Mouse (Mus musculus) ZHBTc4 (cell line): ENCODE data around the gene Plxna4.

Source experiments
- DNase-seq: peaks from one replicate; pipeline ENCODE4 v3.0.0-alpha.2; 2011; ENCODE audit warnings: low read depth, low spot score

The Plxna4 gene

GRCm38 (mm10) chr6:32588056-32588671 is at the start of gene Plxna4:
Gene Plxna4, minus strand, starts transcription at chr6:32588192.
- DNase-seq = peak; percentile 74

- no peak for DNase-seq
These were observed 49.7 kb upstream of the Plxna4 start for GRCm38 (mm10) chr6:32637568-32638183.

GRCm38 (mm10) chr6:32610712-32611111 is 22.7 kb upstream of the Plxna4 start:
- DNase-seq = no peak

- DNase-seq = no peak
These were observed 18.8 kb upstream of the Plxna4 start for GRCm38 (mm10) chr6:32606787-32607186.

GRCm38 (mm10) chr6:32605581-32605980 is 17.6 kb upstream of the Plxna4 start:
- DNase-seq = no peak

GRCm38 (mm10) chr6:32604901-32605300 is 16.9 kb upstream of the Plxna4 start:
- no peak for DNase-seq

- no peak for DNase-seq
These were observed 14.1 kb upstream of the Plxna4 start for GRCm38 (mm10) chr6:32602130-32602529.

GRCm38 (mm10) chr6:32601306-32601705 is 13.3 kb upstream of the Plxna4 start:
- no peak for DNase-seq

- no peak for DNase-seq
These were observed 7.6 kb upstream of the Plxna4 start for GRCm38 (mm10) chr6:32595591-32595990.

- peak; percentile 81 for DNase-seq
These were observed 3.2 kb upstream of the Plxna4 start for GRCm38 (mm10) chr6:32590979-32591758.

- DNase-seq = no peak
These were observed 1.6 kb upstream of the Plxna4 start for GRCm38 (mm10) chr6:32589632-32590031.

- peak; percentile 66 for DNase-seq
These were observed 619 bp downstream of the Plxna4 start for GRCm38 (mm10) chr6:32587136-32588009.

- peak; percentile 28 for DNase-seq
These were observed 1.2 kb downstream of the Plxna4 start for GRCm38 (mm10) chr6:32586821-32587135.

GRCm38 (mm10) chr6:32586390-32586789 is 1.6 kb downstream of the Plxna4 start:
- peak; percentile 65 for DNase-seq

GRCm38 (mm10) chr6:32585211-32585610 is 2.8 kb downstream of the Plxna4 start:
- no peak for DNase-seq

- DNase-seq = no peak
These were observed 3.6 kb downstream of the Plxna4 start for GRCm38 (mm10) chr6:32584243-32584880.

GRCm38 (mm10) chr6:32583582-32583981 is 4.4 kb downstream of the Plxna4 start:
- no peak for DNase-seq

GRCm38 (mm10) chr6:32571485-32571884 is 16.5 kb downstream of the Plxna4 start:
- DNase-seq = no peak

- no peak for DNase-seq
These were observed 17.5 kb downstream of the Plxna4 start for GRCm38 (mm10) chr6:32570445-32570844.

GRCm38 (mm10) chr6:32569919-32570318 is 18.1 kb downstream of the Plxna4 start:
- no peak for DNase-seq

GRCm38 (mm10) chr6:32546915-32547314 is 41.1 kb downstream of the Plxna4 start:
- no peak for DNase-seq
